Mouse (Mus musculus): Measurements from ENCODE around the gene Tmem14a.
"Not testable (repeated sequence)": the region's sequence is repeated elsewhere in the genome, so short reads cannot be mapped to it uniquely, and the experiment has no call there.

- TF ChIP-seq GATA1 (IDR thresholded peaks at IDR 0.05; ENCODE audit: borderline replicate concordance, low read length); FLI1 (IDR thresholded peaks at IDR 0.05; ENCODE audit: low read length): not testable (repeated sequence)
Observed at GRCm38 (mm10) chr1:21228740-21229722, 10.7 kb downstream of the Tmem14a start.
